Mouse (Mus musculus): ENCODE results near the gene Traf1. TPM values are rescaled to one million over a fixed set of nuclear protein-coding genes. Genes with fewer than 3 reads are reported as not detected.

Gene Traf1
- polyA plus RNA-seq, 1 experiment: 0.44 TPM

DNA sequence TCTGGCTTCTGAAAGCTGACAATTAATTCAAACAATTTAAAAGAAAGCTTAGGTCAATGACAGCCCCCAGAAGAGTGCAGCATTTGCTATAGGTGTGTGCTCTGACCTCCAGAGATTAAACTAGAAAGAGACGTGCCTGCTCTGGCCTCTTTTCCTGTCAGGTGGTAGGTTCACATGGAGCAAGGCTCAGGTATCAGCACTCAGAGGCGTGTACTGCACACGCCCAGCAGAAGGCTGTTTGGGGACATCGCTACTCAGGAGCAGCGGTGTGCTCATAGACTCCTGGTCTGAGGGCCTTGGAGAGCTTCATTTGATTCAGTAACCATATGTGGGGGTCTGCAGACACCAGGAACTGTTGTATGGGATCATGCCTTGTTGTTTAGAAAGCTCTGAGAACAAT, 34.3 kb downstream of the Traf1 start:
- H3K9me3 ChIP-seq: no peaks in the 10 kb centered on the region
- H3K27me3 ChIP-seq (replicated peaks): peaks cover 59% of the 10 kb centered on the region
- TF ChIP-seq GATA1 (IDR thresholded peaks at IDR 0.05; ENCODE audit: borderline replicate concordance, low read length) (no peak), FLI1 (IDR thresholded peaks at IDR 0.05; ENCODE audit: low read length) (no peak)
- H3K36me3 ChIP-seq (replicated peaks; ENCODE audit: low read length): no peaks in the 10 kb centered on the region
- no peaks in the 10 kb centered on the region for H3K4me1 ChIP-seq
- H3K4me3 ChIP-seq (replicated peaks): no peak overlapping the region

DNA sequence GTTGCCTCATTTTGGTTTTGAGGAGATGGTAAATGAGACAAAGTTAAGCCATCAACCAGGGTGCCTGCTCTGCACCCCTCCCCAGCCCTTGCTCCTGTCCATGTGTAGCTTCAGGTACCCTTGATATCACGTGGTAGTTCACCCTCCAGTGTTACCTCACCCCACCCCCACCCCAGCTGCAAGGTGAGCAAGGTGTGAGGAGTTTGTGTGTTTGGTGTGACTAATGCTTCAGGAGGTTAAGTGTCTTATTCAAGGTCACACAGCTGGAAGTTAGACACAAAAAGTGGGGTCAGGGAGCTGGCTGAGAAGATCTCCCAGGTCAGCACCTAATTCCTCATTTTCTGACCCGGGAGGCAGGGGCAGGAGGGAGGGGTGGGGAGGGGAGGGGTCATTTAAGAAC, 38.8 kb downstream of the Traf1 start:
- H3K27me3 ChIP-seq (replicated peaks): peaks cover 80% of the 10 kb centered on the region
- no peaks in the 10 kb centered on the region for H3K36me3 ChIP-seq (replicated peaks; ENCODE audit: low read length)
- no peak overlapping the region for H3K4me3 ChIP-seq (replicated peaks)
- H3K9me3 ChIP-seq: peaks cover 6% of the 10 kb centered on the region; the same call in 1 of the 2 replicates
- H3K4me1 ChIP-seq: peaks cover 3% of the 10 kb centered on the region; the same call in 1 of the 2 replicates
- TF ChIP-seq FLI1 (IDR thresholded peaks at IDR 0.05; ENCODE audit: low read length): no peak
- no peak for TF ChIP-seq GATA1 (IDR thresholded peaks at IDR 0.05; ENCODE audit: borderline replicate concordance, low read length)

DNA sequence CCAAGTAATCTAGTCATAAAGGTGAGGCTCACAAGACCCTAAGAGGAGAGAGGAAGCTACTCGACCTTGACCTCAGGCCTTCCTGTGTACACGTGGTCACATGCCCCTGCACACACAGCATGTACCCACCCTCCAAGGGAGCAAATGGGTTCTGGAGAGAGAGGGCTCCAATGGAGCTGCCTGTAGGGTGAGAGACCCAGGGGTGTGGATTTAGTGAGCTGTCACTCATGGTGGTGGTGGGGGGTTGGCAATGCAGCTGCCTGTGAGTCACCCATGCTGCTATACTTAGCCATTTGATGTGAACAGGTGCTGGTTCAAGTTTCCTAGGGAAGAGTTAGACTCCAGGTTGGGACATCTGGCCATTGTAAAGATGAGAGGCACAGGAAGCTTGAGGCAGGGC, 41.4 kb downstream of the Traf1 start:
- peaks cover 5% of the 10 kb centered on the region for H3K4me1 ChIP-seq
- no peak for TF ChIP-seq FLI1 (IDR thresholded peaks at IDR 0.05; ENCODE audit: low read length)
- no peak for TF ChIP-seq GATA1 (IDR thresholded peaks at IDR 0.05; ENCODE audit: borderline replicate concordance, low read length)
- H3K4me3 ChIP-seq (replicated peaks): no peak overlapping the region
- H3K9me3 ChIP-seq: peaks cover 9% of the 10 kb centered on the region; the same call in 1 of the 2 replicates
- peaks cover 76% of the 10 kb centered on the region for H3K27me3 ChIP-seq (replicated peaks)
- H3K36me3 ChIP-seq (replicated peaks; ENCODE audit: low read length): no peaks in the 10 kb centered on the region

DNA sequence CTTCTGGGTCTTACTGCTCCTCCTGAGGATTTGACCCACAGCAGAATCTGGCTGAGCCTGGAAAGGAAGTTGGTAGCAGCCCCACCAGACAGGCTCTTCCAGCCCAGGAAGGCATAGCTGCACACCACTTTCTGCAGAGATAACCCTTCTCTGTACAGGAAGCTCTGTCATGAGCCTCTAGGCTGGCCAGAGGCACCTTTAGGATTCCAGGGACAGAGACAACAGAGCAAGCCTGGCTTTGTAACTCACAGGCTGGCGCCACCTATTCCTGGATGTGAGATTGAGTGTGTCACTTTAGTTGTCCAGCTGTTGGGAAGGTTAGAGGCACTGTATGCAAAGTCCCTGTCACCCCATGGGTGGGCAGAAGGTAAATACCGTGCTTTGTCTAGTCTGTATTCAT, 46.5 kb downstream of the Traf1 start:
- H3K4me3 ChIP-seq (replicated peaks): peak overlapping the region; percentile 11
- TF ChIP-seq FLI1 (IDR thresholded peaks at IDR 0.05; ENCODE audit: low read length): no peak
- TF ChIP-seq GATA1 (IDR thresholded peaks at IDR 0.05; ENCODE audit: borderline replicate concordance, low read length): no peak
- peaks cover 84% of the 10 kb centered on the region for H3K27me3 ChIP-seq (replicated peaks)
- peaks cover 7% of the 10 kb centered on the region for H3K36me3 ChIP-seq (replicated peaks; ENCODE audit: low read length)
- H3K9me3 ChIP-seq: peaks cover 9% of the 10 kb centered on the region; the same call in 1 of the 2 replicates
- peaks cover 30% of the 10 kb centered on the region for H3K4me1 ChIP-seq

DNA sequence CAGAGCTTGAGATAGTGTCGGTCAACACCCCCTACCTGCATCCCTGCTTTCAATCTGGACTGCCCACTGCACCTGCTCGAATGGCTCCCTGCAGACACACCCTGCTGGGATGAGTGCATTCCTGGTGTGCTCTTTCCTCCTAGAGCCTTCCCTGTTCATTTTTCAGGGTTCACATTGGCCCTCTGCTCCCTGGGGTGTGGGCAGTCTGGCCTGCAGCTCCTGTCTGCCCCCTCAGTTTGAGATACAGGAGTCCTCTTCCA, 46.8 kb downstream of the Traf1 start:
- peaks cover 8% of the 10 kb centered on the region; the same call in 1 of the 2 replicates for H3K9me3 ChIP-seq
- H3K4me3 ChIP-seq (replicated peaks): peak overlapping the region; percentile 92

DNA sequence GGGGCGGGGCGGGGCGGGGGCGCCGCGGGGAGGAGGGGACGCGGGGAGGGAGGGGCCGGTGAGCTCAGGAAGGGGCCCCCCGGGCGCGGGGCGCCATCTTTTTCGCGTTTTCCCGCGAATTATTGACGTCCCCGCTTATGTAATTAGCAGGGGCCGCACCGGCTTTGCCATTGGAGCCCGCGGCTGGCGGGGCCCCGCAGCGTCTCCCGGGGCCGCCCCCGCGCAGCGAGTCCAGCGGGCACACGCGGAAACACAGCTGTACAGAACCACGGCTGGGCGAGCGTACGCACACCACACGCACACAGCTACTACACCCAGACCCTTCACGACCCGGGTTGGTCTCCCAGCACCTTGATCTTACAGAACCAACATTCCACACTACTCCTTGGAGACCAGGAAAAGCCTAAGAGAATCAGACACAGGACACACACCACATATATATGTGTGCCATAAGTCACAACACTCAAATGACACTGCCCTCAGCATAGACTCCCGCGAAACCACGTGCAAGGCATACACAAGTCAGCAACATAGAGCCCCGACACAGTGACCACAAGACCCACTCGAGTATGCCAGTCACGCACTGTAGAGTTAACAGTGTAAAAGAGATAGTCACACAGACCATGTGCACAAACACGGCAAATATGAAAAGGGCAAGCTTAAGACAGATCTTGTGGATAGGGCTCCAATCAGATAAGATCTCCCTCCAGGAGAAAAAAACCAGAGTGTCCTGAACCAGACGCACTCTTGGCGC, 47.3 kb downstream of the Traf1 start:
- Histone ChIP-seq H3K36me3 (replicated peaks; ENCODE audit: low read length) (peaks cover 7% of the 10 kb centered on the region), H3K9me3 (0 out of 2 replicates have a peak, but pooled peaks cover 3% of the 10 kb centered on the region), H3K4me3 (replicated peaks) (peak overlapping the region; percentile 92), H3K4me1 (peaks cover 27% of the 10 kb centered on the region), H3K27me3 (replicated peaks) (peaks cover 80% of the 10 kb centered on the region)
- no peak for TF ChIP-seq GATA1 (IDR thresholded peaks at IDR 0.05; ENCODE audit: borderline replicate concordance, low read length)
- no peak for TF ChIP-seq FLI1 (IDR thresholded peaks at IDR 0.05; ENCODE audit: low read length)

More for the DNA sequence above, 46.8 kb downstream of the Traf1 start:
- TF ChIP-seq GATA1 (IDR thresholded peaks at IDR 0.05; ENCODE audit: borderline replicate concordance, low read length) (no peak), FLI1 (IDR thresholded peaks at IDR 0.05; ENCODE audit: low read length) (no peak)
- Histone ChIP-seq H3K27me3 (replicated peaks) (peaks cover 83% of the 10 kb centered on the region), H3K36me3 (replicated peaks; ENCODE audit: low read length) (peaks cover 7% of the 10 kb centered on the region), H3K4me1 (peaks cover 29% of the 10 kb centered on the region)

DNA sequence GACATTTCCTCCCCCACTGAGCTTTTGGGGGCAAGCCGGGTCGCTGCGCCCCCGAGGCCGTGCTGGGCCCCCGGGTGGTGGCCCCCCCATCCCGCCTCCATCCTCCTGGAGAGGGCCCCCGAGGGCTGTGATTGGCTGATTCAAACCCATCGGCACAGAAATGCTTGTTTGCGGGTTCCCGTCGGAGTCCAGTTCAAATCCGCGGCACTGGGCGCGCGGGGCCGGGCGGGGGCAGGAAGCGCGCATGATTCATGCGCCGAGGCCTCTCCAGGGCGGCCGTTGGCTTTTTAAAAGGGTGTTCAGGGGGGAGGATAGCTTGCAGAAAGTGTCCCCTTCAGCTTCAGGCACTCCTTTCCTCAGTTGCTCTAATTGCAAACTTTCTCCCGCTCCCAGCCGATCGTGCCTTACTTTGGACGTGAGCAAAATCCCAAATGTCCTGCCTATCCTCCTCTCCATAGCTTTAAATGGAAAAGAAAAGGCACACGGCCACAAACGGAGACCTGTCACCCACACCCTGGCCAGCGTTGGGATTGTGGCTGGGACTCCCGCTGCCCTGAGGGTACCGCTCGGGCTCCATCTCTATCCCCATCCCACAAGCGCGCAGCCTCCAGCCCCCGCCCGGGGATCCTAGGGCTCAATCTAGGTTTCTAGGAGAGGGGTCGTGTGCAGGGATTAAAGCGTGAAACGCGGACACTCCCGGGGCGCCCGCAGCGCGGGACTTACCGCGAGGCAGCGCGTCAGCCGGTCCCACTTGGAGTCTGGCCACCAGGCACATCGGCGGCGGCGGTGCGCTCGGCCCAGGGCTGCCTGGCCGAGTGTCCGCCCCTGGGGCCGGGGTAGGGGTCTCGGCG, 48.1 kb downstream of the Traf1 start, which contains the start of gene Phf19:
Phf19 (minus strand) TSS at position 809 of the 851 bp plus-strand sequence.
- H3K4me3 ChIP-seq (replicated peaks): peak within 1 kb of the TSS; percentile 92
- H3K9me3 ChIP-seq: 0 out of 2 replicates have a peak, but pooled peaks cover 3% of the 10 kb centered on the region
- peaks cover 77% of the 10 kb centered on the region for H3K27me3 ChIP-seq (replicated peaks)
- TF ChIP-seq GATA1 (IDR thresholded peaks at IDR 0.05; ENCODE audit: borderline replicate concordance, low read length): no peak
- no peak for TF ChIP-seq FLI1 (IDR thresholded peaks at IDR 0.05; ENCODE audit: low read length)
- peaks cover 27% of the 10 kb centered on the region for H3K4me1 ChIP-seq
- H3K36me3 ChIP-seq (replicated peaks; ENCODE audit: low read length): peaks cover 9% of the 10 kb centered on the region

DNA sequence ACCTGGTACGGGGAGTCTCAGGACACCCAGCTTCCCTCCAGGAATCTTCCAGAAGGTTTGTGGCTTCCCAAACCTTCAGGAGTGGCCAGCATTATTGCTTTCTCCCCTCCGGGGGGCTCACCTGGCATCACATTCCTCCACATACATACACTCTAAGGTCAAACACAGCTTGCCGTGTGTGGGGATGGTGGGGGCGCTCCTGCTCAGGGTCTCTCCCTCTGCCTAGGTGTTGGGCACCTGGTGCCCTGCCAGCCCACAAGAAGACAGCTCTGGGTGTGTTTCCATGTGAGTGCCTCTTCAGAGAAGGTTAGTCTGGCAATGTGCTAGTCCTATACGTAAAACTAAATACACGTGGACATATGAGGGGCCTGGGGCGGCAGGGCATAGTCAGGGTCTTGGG, 49.0 kb downstream of the Traf1 start:
- peak overlapping the region; percentile 92 for H3K4me3 ChIP-seq (replicated peaks)
- peaks cover 27% of the 10 kb centered on the region for H3K4me1 ChIP-seq
- H3K9me3 ChIP-seq: 0 out of 2 replicates have a peak, but pooled peaks cover 3% of the 10 kb centered on the region
- H3K27me3 ChIP-seq (replicated peaks): peaks cover 70% of the 10 kb centered on the region
- peaks cover 9% of the 10 kb centered on the region for H3K36me3 ChIP-seq (replicated peaks; ENCODE audit: low read length)
- TF ChIP-seq GATA1 (IDR thresholded peaks at IDR 0.05; ENCODE audit: borderline replicate concordance, low read length) (no peak), FLI1 (IDR thresholded peaks at IDR 0.05; ENCODE audit: low read length) (no peak)

DNA sequence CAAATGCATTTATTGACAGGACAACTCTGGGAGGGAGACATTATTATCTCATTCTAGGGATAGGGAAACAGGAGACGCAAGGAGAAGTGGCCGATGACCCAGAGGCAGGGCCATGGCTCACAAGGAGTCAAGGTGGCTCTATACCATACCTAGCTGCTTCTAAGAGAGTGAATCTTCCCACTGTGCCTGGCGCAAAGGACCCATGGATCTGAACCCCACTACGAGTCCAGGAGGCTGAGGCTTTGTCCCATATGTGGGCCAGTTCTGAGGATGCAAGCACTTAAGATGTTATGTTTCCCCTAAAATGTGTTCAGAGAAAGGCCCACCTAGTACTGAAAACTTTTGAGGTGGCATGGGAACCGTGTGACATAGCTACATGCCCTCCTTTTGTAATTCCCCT, 49.7 kb downstream of the Traf1 start:
- Histone ChIP-seq H3K27me3 (replicated peaks) (peaks cover 63% of the 10 kb centered on the region), H3K9me3 (no peaks in the 10 kb centered on the region), H3K4me3 (replicated peaks) (no peak overlapping the region), H3K4me1 (peaks cover 33% of the 10 kb centered on the region), H3K36me3 (replicated peaks; ENCODE audit: low read length) (peaks cover 9% of the 10 kb centered on the region)
- TF ChIP-seq FLI1 (IDR thresholded peaks at IDR 0.05; ENCODE audit: low read length) (no peak), GATA1 (IDR thresholded peaks at IDR 0.05; ENCODE audit: borderline replicate concordance, low read length) (no peak)

DNA sequence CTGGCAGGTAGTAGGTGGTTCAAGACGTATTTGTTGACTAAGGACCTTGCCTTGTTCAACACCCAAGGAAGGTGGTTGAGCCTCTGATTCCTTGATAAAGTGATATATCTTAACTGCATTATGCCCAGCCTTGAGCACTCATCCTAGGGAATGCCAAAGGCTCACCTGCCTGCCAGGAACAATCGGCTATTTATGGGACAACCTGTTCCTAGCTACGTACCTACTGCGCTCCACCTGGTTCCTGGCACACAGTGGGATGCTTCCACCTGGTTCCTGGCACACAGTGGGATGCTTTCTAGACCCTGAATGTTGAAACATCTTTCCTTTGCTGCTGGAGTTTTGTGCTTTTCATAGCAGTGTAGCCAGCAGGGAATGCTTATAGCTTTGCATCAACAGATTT, 51.9 kb downstream of the Traf1 start:
- Histone ChIP-seq H3K9me3 (no peaks in the 10 kb centered on the region), H3K4me1 (peaks cover 42% of the 10 kb centered on the region)

More for the DNA sequence above, 51.9 kb downstream of the Traf1 start:
- Histone ChIP-seq H3K4me3 (replicated peaks) (no peak overlapping the region), H3K36me3 (replicated peaks; ENCODE audit: low read length) (peaks cover 9% of the 10 kb centered on the region), H3K27me3 (replicated peaks) (peaks cover 47% of the 10 kb centered on the region)
- TF ChIP-seq GATA1 (IDR thresholded peaks at IDR 0.05; ENCODE audit: borderline replicate concordance, low read length): no peak
- no peak for TF ChIP-seq FLI1 (IDR thresholded peaks at IDR 0.05; ENCODE audit: low read length)

All from megakaryocyte, embryonic 14.5 days (primary cell).